Mouse (Mus musculus): Measurements from ENCODE around the gene Igfbpl1. TPM values are rescaled to one million over a fixed set of nuclear protein-coding genes. Genes with fewer than 3 reads are reported as not detected.

Gene Igfbpl1
- polyA plus RNA-seq, 1 experiment from 2014 or later: 3.9 TPM

DNA sequence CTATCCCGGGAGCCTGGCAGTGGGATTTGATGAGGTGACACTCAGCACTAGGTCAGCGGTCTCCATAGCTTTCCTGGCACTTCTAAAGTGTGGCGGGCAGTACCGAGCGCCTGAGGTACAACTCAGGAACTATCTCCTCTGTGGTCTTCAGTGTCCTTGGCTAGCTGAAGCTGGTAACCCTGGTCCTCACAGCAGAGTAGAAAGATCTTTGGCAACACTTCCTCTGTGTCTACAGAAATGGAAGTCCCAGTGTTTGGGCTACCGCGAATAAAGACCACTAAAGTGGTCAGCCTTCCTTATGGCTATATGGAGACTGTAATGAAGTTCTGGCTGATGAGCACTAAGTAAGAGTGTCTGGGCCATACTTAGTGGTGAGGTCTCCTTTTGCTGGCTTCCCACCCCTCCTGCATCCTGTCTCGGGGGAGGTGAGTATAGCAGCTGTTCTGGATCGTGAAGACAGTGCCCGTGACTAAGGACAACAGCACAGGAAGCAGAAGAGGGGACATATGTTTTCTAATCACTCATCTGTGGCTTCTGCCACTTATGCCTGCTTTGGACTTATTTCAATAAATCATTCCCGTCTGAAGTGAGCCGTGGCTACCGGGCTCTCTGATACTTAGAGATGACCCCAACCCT lies 38.2 kb downstream of the Igfbpl1 start:
- peaks cover 28% of the 10 kb centered on the region for H3K4me1 ChIP-seq
- 85% methylated on average over 13 of the region's 13 CpGs for WGBS
- no peak overlapping the region for H3K4me3 ChIP-seq
- no peak for DNase-seq (ENCODE audit: low spot score)
- H3K36me3 ChIP-seq (replicated peaks): no peaks in the 10 kb centered on the region
- H3K27me3 ChIP-seq (replicated peaks; ENCODE audit: low read depth, poor library complexity, severe bottlenecking): peaks cover 22% of the 10 kb centered on the region
- H3K27ac ChIP-seq (replicated peaks): no peak overlapping the region; the same call in 1 of the 2 replicates
- no peaks in the 10 kb centered on the region for H3K9me3 ChIP-seq

DNA sequence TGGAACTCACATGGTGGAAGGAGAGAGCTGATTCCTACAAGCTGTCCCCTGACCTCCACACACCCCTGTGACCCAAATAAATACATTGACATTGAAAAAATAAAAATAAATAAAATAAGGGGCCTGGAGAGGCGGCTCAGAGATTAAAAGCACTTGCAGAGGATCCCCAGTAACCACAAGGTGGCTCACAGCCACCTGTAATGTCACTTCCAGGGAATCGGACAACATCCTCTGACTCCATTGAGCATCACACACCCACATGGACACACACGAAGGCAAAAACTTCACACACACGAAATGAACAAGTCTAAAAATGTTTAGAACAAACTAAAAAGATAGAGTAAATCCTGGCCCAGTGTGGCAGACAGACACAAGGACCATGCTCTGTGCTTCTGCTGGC lies 40.0 kb downstream of the Igfbpl1 start:
- no peak for DNase-seq (ENCODE audit: low spot score)
- 63% methylated on average over 4 of the region's 4 CpGs for WGBS
- peaks cover 19% of the 10 kb centered on the region for H3K27me3 ChIP-seq (replicated peaks; ENCODE audit: low read depth, poor library complexity, severe bottlenecking)

DNA sequence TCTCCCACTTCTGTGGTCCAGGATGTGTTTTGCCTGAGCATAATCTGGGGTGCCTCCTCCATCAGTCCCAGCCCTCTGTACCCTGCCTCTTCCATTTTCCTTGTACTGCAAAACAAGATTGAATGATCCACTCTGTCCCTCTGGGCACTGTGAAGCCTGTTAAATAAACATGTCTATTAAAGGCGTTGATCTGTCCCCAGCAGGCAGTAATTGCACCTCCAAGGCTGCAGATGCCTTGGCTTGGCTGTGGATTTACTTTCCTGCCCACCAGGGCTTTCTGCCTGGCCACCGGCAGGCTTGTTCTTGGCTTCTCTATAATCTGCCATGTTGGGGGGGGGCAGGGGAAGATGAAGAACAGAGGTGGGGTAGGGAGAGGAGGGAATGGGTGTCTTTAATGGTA lies 40.8 kb downstream of the Igfbpl1 start:
- WGBS: 41% methylated on average over 2 of the region's 2 CpGs
- Histone ChIP-seq H3K9me3 (no peaks in the 10 kb centered on the region), H3K36me3 (replicated peaks) (no peaks in the 10 kb centered on the region), H3K4me1 (peaks cover 28% of the 10 kb centered on the region), H3K27me3 (replicated peaks; ENCODE audit: low read depth, poor library complexity, severe bottlenecking) (peaks cover 19% of the 10 kb centered on the region), H3K27ac (replicated peaks) (no peak overlapping the region), H3K4me3 (no peak overlapping the region)
- no peak for DNase-seq (ENCODE audit: low spot score)

More for the DNA sequence above, 40.0 kb downstream of the Igfbpl1 start:
- H3K27ac ChIP-seq (replicated peaks): no peak overlapping the region
- no peak overlapping the region for H3K4me3 ChIP-seq
- no peaks in the 10 kb centered on the region for H3K36me3 ChIP-seq (replicated peaks)
- peaks cover 28% of the 10 kb centered on the region for H3K4me1 ChIP-seq
- H3K9me3 ChIP-seq: no peaks in the 10 kb centered on the region

DNA sequence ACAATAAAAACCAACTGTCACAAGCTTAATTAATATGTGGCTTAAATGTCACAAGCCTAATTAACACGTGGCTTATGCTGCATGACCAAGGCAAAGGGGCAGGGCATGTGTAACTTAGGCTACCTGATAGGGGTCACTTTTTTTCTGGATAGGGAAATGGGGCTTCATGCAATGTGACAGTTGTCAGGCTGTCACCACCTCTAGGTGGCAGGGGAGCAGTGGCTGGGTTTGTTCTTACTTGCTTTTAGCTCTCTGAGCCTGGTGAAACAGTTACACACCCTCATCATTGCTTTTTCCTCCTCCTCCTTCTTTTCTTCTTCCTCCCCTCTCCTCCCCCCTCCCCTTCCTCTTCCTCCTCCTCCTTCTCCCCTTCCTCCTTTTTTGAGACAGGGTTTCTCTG lies 43.1 kb downstream of the Igfbpl1 start:
- Histone ChIP-seq H3K27me3 (replicated peaks; ENCODE audit: low read depth, poor library complexity, severe bottlenecking) (peaks cover 10% of the 10 kb centered on the region; the same call in 1 of the 2 replicates), H3K4me3 (no peak overlapping the region), H3K36me3 (replicated peaks) (no peaks in the 10 kb centered on the region), H3K9me3 (no peaks in the 10 kb centered on the region), H3K4me1 (peaks cover 12% of the 10 kb centered on the region), H3K27ac (replicated peaks) (no peak overlapping the region)
- WGBS: 73% methylated on average over 1 of the region's 1 CpGs
- no peak for DNase-seq (ENCODE audit: low spot score)

DNA sequence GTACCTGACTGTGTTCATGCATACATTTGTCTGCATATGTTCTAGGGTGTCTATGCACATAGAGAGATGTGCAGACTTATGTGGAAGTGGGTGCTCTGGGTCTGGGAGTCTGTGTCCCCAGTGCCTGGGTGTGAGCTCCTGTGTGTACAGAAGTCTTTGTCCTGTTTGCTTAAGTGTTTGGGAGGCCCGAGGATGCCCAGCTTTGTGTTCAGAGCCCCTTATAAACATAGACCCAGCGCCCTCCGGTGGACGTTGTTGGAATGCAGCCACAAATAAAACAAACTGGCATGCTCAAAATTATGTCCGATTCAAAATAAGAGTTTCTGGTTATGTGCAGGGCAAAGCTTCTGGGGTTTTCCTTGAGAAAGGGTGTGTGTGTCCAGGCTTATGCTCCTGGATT lies 55.1 kb downstream of the Igfbpl1 start:
- H3K4me1 ChIP-seq: peaks cover 50% of the 10 kb centered on the region
- H3K9me3 ChIP-seq: no peaks in the 10 kb centered on the region
- H3K27ac ChIP-seq (replicated peaks): peak overlapping the region; percentile 8; the same call in 1 of the 2 replicates
- H3K4me3 ChIP-seq: no peak overlapping the region
- DNase-seq (ENCODE audit: low spot score): peak; percentile 83
- WGBS: 4% methylated on average over 5 of the region's 5 CpGs
- H3K36me3 ChIP-seq (replicated peaks): no peaks in the 10 kb centered on the region
- H3K27me3 ChIP-seq (replicated peaks; ENCODE audit: low read depth, poor library complexity, severe bottlenecking): peaks cover 59% of the 10 kb centered on the region

DNA sequence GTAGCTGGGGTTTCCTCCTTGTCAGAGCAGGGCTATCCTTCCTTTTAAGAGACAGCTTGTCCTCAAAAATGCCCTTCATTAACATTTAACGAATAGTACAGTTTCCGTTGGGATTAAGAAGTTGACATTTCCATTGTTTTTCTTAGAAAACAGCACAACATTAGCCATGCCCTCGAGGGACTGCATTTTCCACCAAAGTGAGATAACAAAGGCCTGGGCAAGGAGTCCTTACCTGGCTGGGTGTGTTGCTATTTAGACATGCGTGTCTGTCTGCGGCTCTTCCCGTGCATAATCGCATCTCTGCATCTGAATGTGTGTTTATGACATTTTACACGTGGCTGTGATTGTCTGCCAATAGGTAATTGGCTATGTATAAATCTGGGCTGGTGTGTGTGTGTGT lies 55.5 kb downstream of the Igfbpl1 start:
- H3K27me3 ChIP-seq (replicated peaks; ENCODE audit: low read depth, poor library complexity, severe bottlenecking): peaks cover 63% of the 10 kb centered on the region
- DNase-seq (ENCODE audit: low spot score): no peak
- 13% methylated on average over 8 of the region's 8 CpGs for WGBS
- no peak overlapping the region for H3K4me3 ChIP-seq
- H3K27ac ChIP-seq (replicated peaks): peak overlapping the region; percentile 8; the same call in 1 of the 2 replicates
- H3K4me1 ChIP-seq: peaks cover 53% of the 10 kb centered on the region
- H3K9me3 ChIP-seq: no peaks in the 10 kb centered on the region
- no peaks in the 10 kb centered on the region for H3K36me3 ChIP-seq (replicated peaks)

DNA sequence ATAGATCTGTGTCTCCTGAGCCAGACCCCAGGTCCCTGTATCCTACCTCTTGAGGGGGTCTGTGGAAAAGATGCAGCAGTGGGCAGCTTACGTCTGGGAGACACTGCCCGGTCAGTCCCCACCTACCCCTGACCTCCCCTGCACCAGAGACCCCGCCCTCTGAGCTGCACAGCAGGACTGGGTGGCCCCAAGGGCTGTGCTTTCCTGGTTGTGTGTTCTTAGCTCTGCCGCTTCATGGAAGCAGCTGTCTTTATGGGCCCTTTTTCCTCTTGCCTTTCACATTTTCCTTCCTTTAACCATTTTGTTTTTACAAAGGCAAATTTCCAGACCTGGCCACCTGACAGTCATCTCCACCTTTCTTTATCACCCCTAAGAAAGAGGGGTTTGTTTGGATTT lies 56.1 kb downstream of the Igfbpl1 start:
- Histone ChIP-seq H3K27me3 (replicated peaks; ENCODE audit: low read depth, poor library complexity, severe bottlenecking) (peaks cover 69% of the 10 kb centered on the region), H3K27ac (replicated peaks) (peak overlapping the region; percentile 8), H3K9me3 (no peaks in the 10 kb centered on the region), H3K36me3 (replicated peaks) (no peaks in the 10 kb centered on the region), H3K4me1 (peaks cover 58% of the 10 kb centered on the region), H3K4me3 (0 out of 2 replicates have a peak overlapping the region, but pooled peaks have one; percentile 0)
- DNase-seq (ENCODE audit: low spot score): no peak
- 7% methylated on average over 4 of the region's 4 CpGs for WGBS

DNA sequence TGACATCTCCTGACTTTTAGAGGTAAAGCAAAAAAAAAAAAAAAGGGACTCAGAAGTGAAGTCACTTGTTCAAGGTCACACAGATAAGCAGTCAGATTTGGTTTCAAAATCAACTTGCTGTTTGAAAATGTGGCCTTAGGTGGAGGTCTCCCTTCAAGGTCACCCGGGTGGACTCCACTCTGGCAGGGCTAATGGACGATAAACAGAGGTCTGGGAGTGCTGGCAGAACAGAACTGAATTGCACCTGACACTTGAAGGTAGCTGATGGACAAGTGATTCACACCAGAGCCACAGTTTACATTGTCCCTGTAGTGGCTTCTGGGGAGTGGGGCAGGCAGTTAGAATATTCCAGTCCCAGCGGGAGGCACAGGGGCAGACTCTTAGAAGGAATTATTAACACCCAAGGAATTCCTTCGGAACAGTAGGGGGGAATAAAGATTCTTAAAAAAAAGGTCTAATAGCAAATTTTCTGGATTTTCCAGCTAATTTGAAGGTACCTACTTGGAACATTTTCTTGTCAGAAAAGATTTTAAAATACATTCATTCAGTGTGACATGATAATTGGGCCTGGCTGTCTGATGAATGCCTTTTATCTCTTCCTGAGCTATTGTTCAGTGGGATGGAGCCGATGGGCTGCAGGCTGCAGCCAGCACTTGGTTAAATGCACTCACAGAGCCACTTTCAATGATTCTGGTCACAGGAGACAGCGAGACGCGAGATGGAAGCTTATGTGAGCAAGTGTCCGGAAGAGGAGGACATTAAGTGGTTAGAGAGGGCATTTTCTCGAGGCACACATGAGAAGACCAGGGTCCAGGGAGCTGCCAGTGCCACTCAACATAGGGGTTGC lies 56.7 kb downstream of the Igfbpl1 start:
- peaks cover 75% of the 10 kb centered on the region for H3K27me3 ChIP-seq (replicated peaks; ENCODE audit: low read depth, poor library complexity, severe bottlenecking)
- no peak for DNase-seq (ENCODE audit: low spot score)
- peaks cover 64% of the 10 kb centered on the region for H3K4me1 ChIP-seq
- WGBS: 4% methylated on average over 10 of the region's 10 CpGs
- H3K36me3 ChIP-seq (replicated peaks): no peaks in the 10 kb centered on the region
- peak overlapping the region; percentile 8 for H3K27ac ChIP-seq (replicated peaks)
- H3K4me3 ChIP-seq: 0 out of 2 replicates have a peak overlapping the region, but pooled peaks have one; percentile 0
- no peaks in the 10 kb centered on the region for H3K9me3 ChIP-seq

DNA sequence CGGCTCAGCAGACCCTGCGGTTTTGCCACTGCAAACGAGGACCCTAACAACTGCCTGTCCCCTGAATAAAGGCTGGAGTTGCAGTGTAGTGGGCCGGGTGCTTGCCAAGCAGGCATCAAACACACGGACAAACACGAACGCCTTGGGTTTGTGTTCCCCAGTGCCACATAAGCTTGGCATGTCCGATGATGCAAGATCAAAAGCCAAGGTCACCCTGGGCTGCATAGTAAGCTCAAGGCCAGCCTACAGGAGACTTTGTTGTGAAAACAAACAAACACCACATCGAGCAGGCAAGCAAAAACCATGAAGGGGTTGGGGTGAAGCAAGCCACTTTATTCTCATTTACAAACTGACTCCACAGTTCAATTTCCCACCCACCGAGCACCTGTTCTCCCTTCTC lies 57.6 kb downstream of the Igfbpl1 start:
- H3K9me3 ChIP-seq: no peaks in the 10 kb centered on the region
- peaks cover 73% of the 10 kb centered on the region for H3K4me1 ChIP-seq
- 46% methylated on average over 10 of the region's 10 CpGs for WGBS
- no peak overlapping the region for H3K27ac ChIP-seq (replicated peaks)
- no peak for DNase-seq (ENCODE audit: low spot score)
- H3K36me3 ChIP-seq (replicated peaks): no peaks in the 10 kb centered on the region
- no peak overlapping the region for H3K4me3 ChIP-seq
- H3K27me3 ChIP-seq (replicated peaks; ENCODE audit: low read depth, poor library complexity, severe bottlenecking): peaks cover 84% of the 10 kb centered on the region

DNA sequence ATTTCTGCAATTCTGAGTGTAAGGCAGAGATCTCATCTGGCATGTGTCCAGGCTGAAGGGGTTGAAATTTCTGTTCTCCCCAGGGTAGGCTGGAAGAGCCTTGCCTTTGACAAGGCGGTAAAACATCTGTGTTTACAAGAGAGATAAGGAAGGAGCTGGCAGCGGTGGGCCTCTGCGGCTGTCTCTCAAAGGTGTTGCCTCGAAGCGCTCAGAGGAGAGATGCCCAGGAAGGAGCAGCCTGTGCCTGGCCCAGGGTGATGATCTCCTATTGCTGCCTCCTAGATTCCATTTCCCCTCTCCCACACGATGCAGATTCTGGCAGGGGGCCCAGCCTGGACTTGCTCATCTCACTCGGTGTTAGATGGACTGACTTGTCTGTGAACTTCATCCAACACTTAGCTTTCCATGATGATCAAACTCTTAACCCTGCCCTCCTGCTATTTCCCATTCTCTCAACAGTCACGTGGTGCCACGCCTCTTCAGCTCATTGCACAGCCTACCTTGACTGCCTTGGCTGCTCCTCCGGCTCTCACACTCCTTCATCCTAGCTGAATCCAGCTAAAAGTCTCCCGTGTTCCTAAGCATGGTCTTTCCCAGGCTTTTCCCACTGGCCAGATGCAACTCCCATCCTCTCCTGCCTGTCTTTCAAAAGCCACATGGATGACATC lies 58.7 kb downstream of the Igfbpl1 start:
- Histone ChIP-seq H3K36me3 (replicated peaks) (no peaks in the 10 kb centered on the region), H3K27ac (replicated peaks) (no peak overlapping the region), H3K9me3 (no peaks in the 10 kb centered on the region), H3K27me3 (replicated peaks; ENCODE audit: low read depth, poor library complexity, severe bottlenecking) (peaks cover 95% of the 10 kb centered on the region), H3K4me3 (no peak overlapping the region), H3K4me1 (peaks cover 84% of the 10 kb centered on the region)
- 64% methylated on average over 11 of the region's 11 CpGs for WGBS
- DNase-seq (ENCODE audit: low spot score): no peak

DNA sequence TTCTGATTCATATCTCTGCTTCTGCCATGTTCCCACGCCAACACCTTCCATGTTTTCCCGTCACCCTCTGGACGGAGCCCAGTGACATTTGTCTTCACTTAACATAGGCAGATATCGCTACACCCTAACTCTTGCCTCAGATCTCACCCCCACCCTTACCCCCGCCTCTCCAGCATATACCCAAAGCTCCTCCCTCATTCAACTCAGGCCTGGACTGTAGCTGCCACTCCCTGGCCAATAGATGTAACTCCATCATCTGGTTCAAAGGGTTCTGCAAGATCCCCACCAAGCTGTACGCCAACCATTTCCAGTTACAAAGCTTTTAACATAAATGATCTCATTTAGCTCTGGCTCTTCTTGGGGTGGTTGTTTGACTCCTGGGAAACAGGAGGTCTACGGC lies 59.9 kb downstream of the Igfbpl1 start:
- peaks cover 96% of the 10 kb centered on the region for H3K27me3 ChIP-seq (replicated peaks; ENCODE audit: low read depth, poor library complexity, severe bottlenecking)
- no peaks in the 10 kb centered on the region for H3K36me3 ChIP-seq (replicated peaks)
- peaks cover 84% of the 10 kb centered on the region for H3K4me1 ChIP-seq
- no peak overlapping the region for H3K4me3 ChIP-seq
- no peaks in the 10 kb centered on the region for H3K9me3 ChIP-seq
- DNase-seq (ENCODE audit: low spot score): no peak
- WGBS: 73% methylated on average over 7 of the region's 7 CpGs
- H3K27ac ChIP-seq (replicated peaks): no peak overlapping the region

DNA sequence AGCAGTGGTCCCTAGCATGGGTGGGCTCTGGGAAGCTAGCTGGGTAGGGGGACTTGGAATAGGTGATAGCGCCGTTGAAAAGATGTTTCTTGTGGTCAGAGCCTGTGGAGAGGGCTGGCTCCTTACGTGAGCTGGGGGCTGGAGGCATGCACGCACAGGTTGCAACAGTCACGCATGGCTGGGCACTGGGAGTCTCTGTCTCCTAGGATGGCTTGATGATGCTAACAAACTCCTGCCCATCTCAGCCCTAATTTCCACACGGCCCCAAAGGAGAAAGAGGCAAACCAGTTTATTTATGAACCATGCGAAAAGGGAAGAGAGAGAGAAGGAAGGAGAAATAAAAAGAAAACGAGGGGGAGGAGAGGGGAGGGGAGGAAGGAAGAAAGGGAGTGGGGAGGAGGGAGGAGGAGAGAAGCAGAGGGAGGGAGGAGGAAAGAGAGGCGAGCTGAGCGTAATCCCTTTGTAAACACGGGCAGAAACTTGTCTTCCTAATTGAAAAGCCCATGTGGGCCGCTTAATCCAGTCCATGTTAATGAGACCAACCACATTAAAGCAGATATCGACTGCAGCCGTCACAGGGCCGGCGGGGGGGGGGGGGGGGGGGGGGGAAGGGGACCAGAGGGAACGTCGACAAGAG lies 61.0 kb downstream of the Igfbpl1 start:
- Histone ChIP-seq H3K36me3 (replicated peaks) (no peaks in the 10 kb centered on the region), H3K9me3 (no peaks in the 10 kb centered on the region), H3K27me3 (replicated peaks; ENCODE audit: low read depth, poor library complexity, severe bottlenecking) (peaks cover 99% of the 10 kb centered on the region), H3K4me1 (peaks cover 73% of the 10 kb centered on the region), H3K4me3 (peak overlapping the region; percentile 45), H3K27ac (replicated peaks) (peak overlapping the region; percentile 80)
- WGBS: under 1% methylated on average over 14 of the region's 18 CpGs
- peak; percentile 35 for DNase-seq (ENCODE audit: low spot score)

Measured in embryonic facial prominence, embryonic 10.5 days (tissue).